Mouse (Mus musculus): ENCODE data around the gene Coro6. TPM values are rescaled to one million over a fixed set of nuclear protein-coding genes. Genes with fewer than 3 reads are reported as not detected.

Coro6 gene
- polyA plus RNA-seq, 1 experiment from 2014 or later, result not detected

GRCm38 (mm10) chr11:77441020-77441419, 21.2 kb upstream of the Coro6 start:
- no peak for ATAC-seq (ENCODE audit: low FRiP score)
- no peak overlapping the region for H3K27ac ChIP-seq (ENCODE audit: low read depth, low read length)
- H3K4me3 ChIP-seq (ENCODE audit: low read depth, low read length), result no peak overlapping the region
- no peaks in the 10 kb centered on the region for H3K9me3 ChIP-seq (ENCODE audit: control insufficient read depth, low read length)
- no peaks in the 10 kb centered on the region for H3K27me3 ChIP-seq (ENCODE audit: control insufficient read depth, insufficient read depth, low read length)
- no peak overlapping the region for H3K4me2 ChIP-seq
- H3K9ac ChIP-seq (ENCODE audit: low read length), result no peak overlapping the region
- DNase-seq (ENCODE audit: low spot score, missing footprints), result no peak
- no peaks in the 10 kb centered on the region for H3K36me3 ChIP-seq (ENCODE audit: control insufficient read depth, insufficient read depth, low read length)
- 87% methylated on average over 8 of the region's 8 CpGs for WGBS
- no peaks in the 10 kb centered on the region for H3K4me1 ChIP-seq (ENCODE audit: control insufficient read depth, insufficient read depth, low read length)

- Histone ChIP-seq H3K4me1 (ENCODE audit: control insufficient read depth, insufficient read depth, low read length) (no peaks in the 10 kb centered on the region), H3K9ac (ENCODE audit: low read length) (no peak overlapping the region), H3K27ac (ENCODE audit: low read depth, low read length) (no peak overlapping the region), H3K36me3 (ENCODE audit: control insufficient read depth, insufficient read depth, low read length) (no peaks in the 10 kb centered on the region), H3K4me2 (no peak overlapping the region), H3K9me3 (ENCODE audit: control insufficient read depth, low read length) (no peaks in the 10 kb centered on the region), H3K4me3 (ENCODE audit: low read depth, low read length) (no peak overlapping the region), H3K27me3 (ENCODE audit: control insufficient read depth, insufficient read depth, low read length) (no peaks in the 10 kb centered on the region)
- 90% methylated on average over 7 of the region's 7 CpGs for WGBS
- ATAC-seq (ENCODE audit: low FRiP score) (no peak), DNase-seq (ENCODE audit: low spot score, missing footprints) (no peak)
Observed at GRCm38 (mm10) chr11:77442186-77443170, 19.7 kb upstream of the Coro6 start.

- no peaks in the 10 kb centered on the region for H3K9me3 ChIP-seq (ENCODE audit: control insufficient read depth, low read length)
- no peaks in the 10 kb centered on the region for H3K27me3 ChIP-seq (ENCODE audit: control insufficient read depth, insufficient read depth, low read length)
- H3K4me1 ChIP-seq (ENCODE audit: control insufficient read depth, insufficient read depth, low read length), result no peaks in the 10 kb centered on the region
- peaks cover 2% of the 10 kb centered on the region; the same call in 1 of the 2 replicates for H3K36me3 ChIP-seq (ENCODE audit: control insufficient read depth, insufficient read depth, low read length)
- H3K27ac ChIP-seq (ENCODE audit: low read depth, low read length), result no peak overlapping the region
- H3K9ac ChIP-seq (ENCODE audit: low read length), result no peak overlapping the region
- WGBS, result 80% methylated on average over 2 of the region's 2 CpGs
- H3K4me3 ChIP-seq (ENCODE audit: low read depth, low read length), result no peak overlapping the region
- ATAC-seq (ENCODE audit: low FRiP score) (no peak), DNase-seq (ENCODE audit: low spot score, missing footprints) (no peak)
- H3K4me2 ChIP-seq, result no peak overlapping the region
Observed at GRCm38 (mm10) chr11:77444939-77445338, 17.3 kb upstream of the Coro6 start.

GRCm38 (mm10) chr11:77446628-77447041, 15.6 kb upstream of the Coro6 start:
- H3K4me2 ChIP-seq, result no peak overlapping the region
- 63% methylated on average over 6 of the region's 6 CpGs for WGBS
- H3K9me3 ChIP-seq (ENCODE audit: control insufficient read depth, low read length), result no peaks in the 10 kb centered on the region
- no peaks in the 10 kb centered on the region for H3K27me3 ChIP-seq (ENCODE audit: control insufficient read depth, insufficient read depth, low read length)
- no peak overlapping the region for H3K4me3 ChIP-seq (ENCODE audit: low read depth, low read length)
- no peak overlapping the region for H3K9ac ChIP-seq (ENCODE audit: low read length)
- no peaks in the 10 kb centered on the region for H3K4me1 ChIP-seq (ENCODE audit: control insufficient read depth, insufficient read depth, low read length)
- no peak for ATAC-seq (ENCODE audit: low FRiP score)
- H3K36me3 ChIP-seq (ENCODE audit: control insufficient read depth, insufficient read depth, low read length), result peaks cover 5% of the 10 kb centered on the region; the same call in 1 of the 2 replicates
- no peak overlapping the region for H3K27ac ChIP-seq (ENCODE audit: low read depth, low read length)
- no peak for DNase-seq (ENCODE audit: low spot score, missing footprints)

- no peak overlapping the region for H3K4me3 ChIP-seq (ENCODE audit: low read depth, low read length)
- no peaks in the 10 kb centered on the region for H3K27me3 ChIP-seq (ENCODE audit: control insufficient read depth, insufficient read depth, low read length)
- no peaks in the 10 kb centered on the region for H3K9me3 ChIP-seq (ENCODE audit: control insufficient read depth, low read length)
- WGBS, result 89% methylated on average over 7 of the region's 7 CpGs
- H3K36me3 ChIP-seq (ENCODE audit: control insufficient read depth, insufficient read depth, low read length), result peaks cover 5% of the 10 kb centered on the region; the same call in 1 of the 2 replicates
- no peak overlapping the region for H3K27ac ChIP-seq (ENCODE audit: low read depth, low read length)
- DNase-seq (ENCODE audit: low spot score, missing footprints), result no peak
- no peak overlapping the region for H3K4me2 ChIP-seq
- no peak overlapping the region for H3K9ac ChIP-seq (ENCODE audit: low read length)
- no peaks in the 10 kb centered on the region for H3K4me1 ChIP-seq (ENCODE audit: control insufficient read depth, insufficient read depth, low read length)
- ATAC-seq (ENCODE audit: low FRiP score), result no peak
Observed at GRCm38 (mm10) chr11:77449224-77449623, 13.0 kb upstream of the Coro6 start.

- 92% methylated on average over 2 of the region's 2 CpGs for WGBS
- H3K9me3 ChIP-seq (ENCODE audit: control insufficient read depth, low read length), result no peaks in the 10 kb centered on the region
- H3K27me3 ChIP-seq (ENCODE audit: control insufficient read depth, insufficient read depth, low read length), result no peaks in the 10 kb centered on the region
- DNase-seq (ENCODE audit: low spot score, missing footprints), result no peak
- peaks cover 5% of the 10 kb centered on the region for H3K36me3 ChIP-seq (ENCODE audit: control insufficient read depth, insufficient read depth, low read length)
- no peak overlapping the region for H3K4me3 ChIP-seq (ENCODE audit: low read depth, low read length)
- no peak overlapping the region for H3K9ac ChIP-seq (ENCODE audit: low read length)
- no peaks in the 10 kb centered on the region for H3K4me1 ChIP-seq (ENCODE audit: control insufficient read depth, insufficient read depth, low read length)
- ATAC-seq (ENCODE audit: low FRiP score), result no peak
- no peak overlapping the region for H3K4me2 ChIP-seq
- H3K27ac ChIP-seq (ENCODE audit: low read depth, low read length), result no peak overlapping the region
Observed at GRCm38 (mm10) chr11:77451670-77452069, 10.5 kb upstream of the Coro6 start.

- H3K4me3 ChIP-seq (ENCODE audit: low read depth, low read length), result no peak overlapping the region
- H3K9ac ChIP-seq (ENCODE audit: low read length), result no peak overlapping the region
- H3K36me3 ChIP-seq (ENCODE audit: control insufficient read depth, insufficient read depth, low read length), result peaks cover 5% of the 10 kb centered on the region
- no peaks in the 10 kb centered on the region for H3K27me3 ChIP-seq (ENCODE audit: control insufficient read depth, insufficient read depth, low read length)
- WGBS, result 91% methylated on average over 2 of the region's 2 CpGs
- no peaks in the 10 kb centered on the region for H3K9me3 ChIP-seq (ENCODE audit: control insufficient read depth, low read length)
- H3K4me1 ChIP-seq (ENCODE audit: control insufficient read depth, insufficient read depth, low read length), result no peaks in the 10 kb centered on the region
- DNase-seq (ENCODE audit: low spot score, missing footprints), result no peak
- no peak for ATAC-seq (ENCODE audit: low FRiP score)
- no peak overlapping the region for H3K27ac ChIP-seq (ENCODE audit: low read depth, low read length)
- no peak overlapping the region for H3K4me2 ChIP-seq
Observed at GRCm38 (mm10) chr11:77453388-77453787, 8.8 kb upstream of the Coro6 start.

- H3K9me3 ChIP-seq (ENCODE audit: control insufficient read depth, low read length), result no peaks in the 10 kb centered on the region
- ATAC-seq (ENCODE audit: low FRiP score) (no peak), DNase-seq (ENCODE audit: low spot score, missing footprints) (no peak)
- H3K4me1 ChIP-seq (ENCODE audit: control insufficient read depth, insufficient read depth, low read length), result no peaks in the 10 kb centered on the region
- 88% methylated on average over 9 of the region's 9 CpGs for WGBS
- no peak overlapping the region for H3K27ac ChIP-seq (ENCODE audit: low read depth, low read length)
- no peak overlapping the region for H3K4me3 ChIP-seq (ENCODE audit: low read depth, low read length)
- H3K36me3 ChIP-seq (ENCODE audit: control insufficient read depth, insufficient read depth, low read length), result no peaks in the 10 kb centered on the region; the same call in 1 of the 2 replicates
- no peak overlapping the region for H3K9ac ChIP-seq (ENCODE audit: low read length)
- peaks cover 6% of the 10 kb centered on the region; the same call in 1 of the 2 replicates for H3K27me3 ChIP-seq (ENCODE audit: control insufficient read depth, insufficient read depth, low read length)
- no peak overlapping the region for H3K4me2 ChIP-seq
Observed at GRCm38 (mm10) chr11:77455770-77456510, 6.3 kb upstream of the Coro6 start.

GRCm38 (mm10) chr11:77456866-77457265, 5.3 kb upstream of the Coro6 start:
- DNase-seq (ENCODE audit: low spot score, missing footprints) (no peak), ATAC-seq (ENCODE audit: low FRiP score) (no peak)
- Histone ChIP-seq H3K27ac (ENCODE audit: low read depth, low read length) (no peak overlapping the region), H3K9me3 (ENCODE audit: control insufficient read depth, low read length) (no peaks in the 10 kb centered on the region), H3K4me2 (no peak overlapping the region), H3K36me3 (ENCODE audit: control insufficient read depth, insufficient read depth, low read length) (no peaks in the 10 kb centered on the region; the same call in 1 of the 2 replicates), H3K9ac (ENCODE audit: low read length) (no peak overlapping the region), H3K4me3 (ENCODE audit: low read depth, low read length) (no peak overlapping the region), H3K4me1 (ENCODE audit: control insufficient read depth, insufficient read depth, low read length) (peaks cover 1% of the 10 kb centered on the region; the same call in 1 of the 2 replicates), H3K27me3 (ENCODE audit: control insufficient read depth, insufficient read depth, low read length) (peaks cover 13% of the 10 kb centered on the region; the same call in 1 of the 2 replicates)
- WGBS, result 86% methylated on average over 6 of the region's 6 CpGs

Data from midbrain, embryonic 11.5 days (tissue).